Mouse (Mus musculus): Measurements from ENCODE around the gene Mettl5.
"Not testable (repeated sequence)": the region's sequence is repeated elsewhere in the genome, so short reads cannot be mapped to it uniquely, and the experiment has no call there.

The Mettl5 gene

GRCm38 (mm10) chr2:69885451-69886305, at the start of gene Mettl5:
TSS of gene Mettl5 (minus strand) at chr2:69885615.
- peak; percentile 55 to 87 for DNase-seq (ENCODE audit: low spot score in 2 of 2)

- no peak for DNase-seq (ENCODE audit: low spot score in 2 of 2)
Observed at GRCm38 (mm10) chr2:69924943-69925342, 39.5 kb upstream of the Mettl5 start.

GRCm38 (mm10) chr2:69917301-69917700, 31.9 kb upstream of the Mettl5 start:
- DNase-seq (ENCODE audit: low spot score in 2 of 2), result no peak

GRCm38 (mm10) chr2:69912801-69913200, 27.4 kb upstream of the Mettl5 start:
- DNase-seq (ENCODE audit: low spot score in 2 of 2), result no peak

- not testable (repeated sequence) for DNase-seq (ENCODE audit: low spot score in 2 of 2)
Observed at GRCm38 (mm10) chr2:69907394-69907793, 22.0 kb upstream of the Mettl5 start.

GRCm38 (mm10) chr2:69903541-69903940, 18.1 kb upstream of the Mettl5 start:
- no peak for DNase-seq (ENCODE audit: low spot score in 2 of 2)

GRCm38 (mm10) chr2:69897618-69898575, 12.5 kb upstream of the Mettl5 start:
- DNase-seq (ENCODE audit: low spot score in 2 of 2), result peak; percentile 25 to 34

GRCm38 (mm10) chr2:69897039-69897617, 11.7 kb upstream of the Mettl5 start, which contains the start of gene Ubr3:
TSS of gene Ubr3 (plus strand) at chr2:69897246.
- DNase-seq (ENCODE audit: low spot score in 2 of 2), result peak; percentile 86 to 95

GRCm38 (mm10) chr2:69896224-69896581, 10.8 kb upstream of the Mettl5 start:
- DNase-seq (ENCODE audit: low spot score in 2 of 2), result no peak

- DNase-seq (ENCODE audit: low spot score in 2 of 2), result no peak
Observed at GRCm38 (mm10) chr2:69895502-69896223, 10.2 kb upstream of the Mettl5 start.

GRCm38 (mm10) chr2:69893891-69894290, 8.5 kb upstream of the Mettl5 start:
- DNase-seq (ENCODE audit: low spot score in 2 of 2), result no peak

GRCm38 (mm10) chr2:69893145-69893544, 7.7 kb upstream of the Mettl5 start:
- no peak for DNase-seq (ENCODE audit: low spot score in 2 of 2)

GRCm38 (mm10) chr2:69890843-69891242, 5.4 kb upstream of the Mettl5 start:
- no peak for DNase-seq (ENCODE audit: low spot score in 2 of 2)

GRCm38 (mm10) chr2:69888957-69889356, 3.5 kb upstream of the Mettl5 start:
- DNase-seq (ENCODE audit: low spot score in 2 of 2), result no peak

GRCm38 (mm10) chr2:69885050-69885449, 365 bp downstream of the Mettl5 start:
- no peak for DNase-seq (ENCODE audit: low spot score in 2 of 2)

GRCm38 (mm10) chr2:69884581-69884980, 834 bp downstream of the Mettl5 start:
- DNase-seq (ENCODE audit: low spot score in 2 of 2), result no peak

GRCm38 (mm10) chr2:69883990-69884391, 1.4 kb downstream of the Mettl5 start:
- no peak for DNase-seq (ENCODE audit: low spot score in 2 of 2)

- no peak for DNase-seq (ENCODE audit: low spot score in 2 of 2)
Observed at GRCm38 (mm10) chr2:69862117-69862657, 23.2 kb downstream of the Mettl5 start.

GRCm38 (mm10) chr2:69861485-69862091, 23.8 kb downstream of the Mettl5 start, which contains the start of gene Ssb:
TSS of gene Ssb (plus strand) at chr2:69861562.
- DNase-seq (ENCODE audit: low spot score in 2 of 2), result peak; percentile 56 to 92

GRCm38 (mm10) chr2:69860972-69861452, 24.4 kb downstream of the Mettl5 start:
- peak in 1 of 2 experiments; percentile 13 for DNase-seq (ENCODE audit: low spot score in 2 of 2)

Measured in left cerebral cortex, adult 9 months (tissue).